Mouse (Mus musculus) adipocyte (in vitro differentiated cells): ENCODE measurements around the gene R3hcc1l.

Source experiments
- DNase-seq: peaks from one replicate; pipeline ENCODE4 v3.0.0-alpha.2; 2016; ENCODE audit warnings: low spot score

The R3hcc1l gene

DNA sequence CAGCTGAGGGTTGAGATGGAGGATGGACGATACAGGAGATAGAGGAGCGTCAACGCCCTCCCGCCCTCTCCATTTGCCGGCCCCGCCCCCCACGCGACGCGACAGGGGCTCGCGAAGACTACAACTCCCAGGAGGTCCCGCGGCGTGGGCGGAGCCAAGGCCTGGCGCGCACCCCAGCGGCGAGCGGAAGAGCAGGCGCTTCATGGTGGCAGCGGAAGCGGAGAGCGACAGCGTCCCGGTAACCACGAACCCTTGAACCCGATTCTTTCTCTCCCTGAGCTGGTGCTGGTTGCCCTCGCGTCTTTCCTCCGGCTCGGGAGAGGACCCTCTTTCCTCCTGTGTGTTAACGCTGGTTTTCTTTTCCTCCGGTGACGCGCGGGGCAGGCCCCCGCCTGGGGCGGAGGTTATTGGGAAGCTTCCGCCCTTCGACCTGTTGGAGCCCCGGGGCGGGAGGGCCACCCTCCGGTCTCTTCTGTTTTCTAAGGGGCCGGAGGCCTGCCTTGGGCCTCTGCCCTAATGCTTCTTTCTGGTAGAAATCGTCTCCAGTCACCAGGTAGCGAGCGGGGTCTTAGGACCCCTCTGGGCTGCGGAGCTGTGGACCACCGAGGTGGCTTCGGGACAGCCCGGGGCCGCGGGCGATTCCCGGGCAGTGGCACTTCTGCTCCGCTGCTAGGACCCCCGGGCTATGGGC is at the start of gene R3hcc1l:
Gene R3hcc1l, plus strand, starts transcription at position 140 of the 691 bp plus-strand sequence.
- peak; percentile 95 for DNase-seq

DNA sequence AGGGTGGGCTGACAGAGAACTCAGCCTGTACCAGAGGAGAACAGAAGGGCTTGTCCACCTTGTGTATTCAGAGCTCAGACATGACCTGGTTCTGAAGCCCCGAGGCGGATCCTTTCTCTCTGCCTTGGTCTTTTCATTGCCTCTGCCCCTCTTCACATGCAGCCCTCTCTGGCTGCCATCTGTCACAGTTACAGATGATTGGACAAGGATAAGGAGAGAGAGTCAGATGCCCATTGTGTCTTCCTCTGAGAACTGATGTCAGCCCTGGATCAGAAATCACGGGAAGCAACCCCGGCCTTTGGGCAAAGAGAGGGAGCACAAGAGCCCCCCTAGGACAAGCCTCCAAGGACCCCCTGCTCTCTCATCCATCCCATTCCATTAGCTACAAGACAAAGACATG is 47.0 kb upstream of the R3hcc1l start:
- no peak for DNase-seq

DNA sequence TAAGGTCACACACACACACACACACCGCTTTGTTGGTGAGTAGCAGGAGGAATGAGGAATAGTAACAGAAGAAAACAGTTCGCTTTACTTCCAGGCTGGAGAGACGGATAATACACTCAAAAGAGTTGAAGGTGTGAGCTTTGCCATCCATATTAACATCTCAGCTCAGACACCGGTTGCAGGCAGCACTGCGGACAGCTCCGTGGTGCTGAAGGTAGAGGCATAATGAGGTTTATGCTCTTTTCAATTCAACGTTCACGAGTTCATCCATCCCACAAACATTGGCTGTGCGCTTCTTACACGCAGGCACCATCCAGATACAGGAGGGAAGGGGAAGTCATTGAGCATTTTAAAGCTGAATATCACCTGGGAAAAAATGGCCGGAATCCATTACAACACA is 45.7 kb upstream of the R3hcc1l start:
- DNase-seq: peak; percentile 32

DNA sequence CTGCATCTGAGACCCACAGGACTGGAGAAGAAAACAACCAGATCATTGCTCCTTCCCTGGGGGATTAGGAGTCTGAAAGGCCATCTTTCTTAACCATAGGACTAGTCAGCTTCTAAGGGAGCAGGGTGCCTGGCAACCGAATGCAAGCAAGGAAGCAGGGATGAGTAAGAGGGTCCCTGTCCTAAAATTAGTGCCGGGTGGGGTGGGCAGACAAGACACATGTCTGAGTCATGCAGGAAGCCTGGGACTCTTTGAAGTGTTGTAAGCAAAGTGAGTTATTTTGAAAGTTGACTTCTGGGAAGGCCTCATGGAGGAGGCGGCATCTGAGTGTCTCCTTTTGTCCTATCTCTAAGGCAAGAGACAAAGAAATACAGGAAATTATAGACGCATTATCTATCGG is 40.8 kb upstream of the R3hcc1l start:
- no peak for DNase-seq

DNA sequence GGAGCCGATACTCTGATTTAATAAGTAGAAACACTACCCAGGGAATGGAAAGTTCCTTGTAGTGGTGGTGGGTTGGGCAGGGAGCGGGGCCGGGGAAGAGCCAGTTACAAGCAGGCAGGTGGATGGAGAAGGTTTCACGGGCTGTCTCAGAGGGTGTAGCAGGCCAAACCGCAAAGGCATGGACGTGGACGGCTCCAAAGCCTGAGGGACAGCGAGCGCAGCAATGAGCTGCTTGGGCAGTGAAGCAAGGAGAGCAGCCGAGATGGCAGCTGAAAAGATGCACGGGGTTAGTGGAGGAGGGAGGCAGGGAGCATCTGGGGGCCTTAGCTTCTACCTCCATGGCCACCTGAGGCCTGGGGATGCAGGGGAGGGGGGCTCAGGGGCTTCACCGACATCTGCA is 40.3 kb upstream of the R3hcc1l start:
- DNase-seq: no peak

DNA sequence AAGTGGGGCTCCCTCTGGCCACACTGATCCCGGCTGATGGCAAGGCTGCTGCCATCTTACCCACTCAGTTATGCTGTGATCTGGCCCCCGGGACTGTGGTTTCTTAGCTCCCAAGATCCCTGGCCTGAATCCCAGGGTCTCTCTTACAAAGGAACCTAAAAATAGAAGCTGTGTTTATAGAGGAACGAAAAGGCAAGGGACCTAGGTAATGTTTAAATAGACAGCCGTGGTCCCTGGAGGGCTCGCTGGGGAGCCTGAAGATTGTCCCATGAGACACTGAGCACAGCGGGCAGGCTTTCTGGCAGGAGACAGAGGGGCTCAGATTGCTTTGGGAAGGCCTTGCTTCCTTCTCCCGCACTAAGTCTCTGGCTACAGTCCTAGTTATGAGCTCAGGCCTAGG is 33.1 kb upstream of the R3hcc1l start:
- no peak for DNase-seq

DNA sequence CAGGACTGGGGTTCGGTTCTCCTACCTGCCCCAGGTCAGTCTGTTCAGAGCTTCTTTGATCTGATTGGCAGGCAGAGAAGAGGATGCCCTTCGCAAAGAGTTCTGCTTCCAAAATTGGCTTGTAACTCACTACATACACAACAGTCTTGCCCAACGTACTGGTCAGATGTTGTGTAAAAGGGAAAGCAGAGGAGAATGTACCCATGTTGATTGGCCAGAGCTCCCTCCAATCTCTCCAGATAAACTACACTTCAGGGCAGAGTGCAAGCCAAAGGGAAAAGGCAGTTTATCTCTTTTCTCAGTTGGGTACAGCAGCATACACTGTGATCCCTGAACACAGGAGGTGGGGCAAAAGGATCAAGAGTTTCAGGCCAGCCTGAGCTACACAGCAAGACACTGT is 31.3 kb upstream of the R3hcc1l start:
- DNase-seq: peak; percentile 22

DNA sequence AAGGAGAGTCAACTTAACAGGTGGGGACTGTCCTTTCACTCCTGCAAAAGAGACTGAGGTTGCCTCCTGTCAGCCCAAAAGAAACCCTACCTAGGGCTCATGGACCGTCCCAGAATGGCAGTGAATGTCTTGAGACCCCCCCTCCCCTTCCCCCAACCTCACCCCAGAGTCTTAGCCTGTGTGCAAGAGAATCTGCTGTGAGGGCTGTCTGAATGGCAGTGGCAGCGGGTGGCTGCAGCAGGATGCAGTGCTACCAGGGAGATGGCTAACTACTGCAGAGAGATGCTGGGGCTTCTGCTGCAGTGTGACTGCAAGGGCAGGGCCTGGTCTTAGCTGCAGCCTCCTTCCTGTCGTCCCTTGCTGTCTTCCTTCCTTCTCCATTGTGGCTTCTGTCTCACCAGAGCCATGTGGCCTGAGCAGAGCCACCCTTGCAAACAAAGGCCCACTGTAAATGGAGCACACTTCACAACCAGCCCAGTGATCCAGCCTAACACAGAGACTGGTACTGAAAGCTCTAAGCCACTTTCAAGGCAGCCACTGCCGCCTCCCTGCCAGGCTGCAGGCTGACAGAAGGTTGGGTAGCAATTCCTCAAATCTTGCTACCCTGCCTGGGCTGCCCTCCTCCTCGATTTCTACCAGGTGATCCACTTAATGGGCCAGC is 25.2 kb upstream of the R3hcc1l start:
- DNase-seq: no peak

DNA sequence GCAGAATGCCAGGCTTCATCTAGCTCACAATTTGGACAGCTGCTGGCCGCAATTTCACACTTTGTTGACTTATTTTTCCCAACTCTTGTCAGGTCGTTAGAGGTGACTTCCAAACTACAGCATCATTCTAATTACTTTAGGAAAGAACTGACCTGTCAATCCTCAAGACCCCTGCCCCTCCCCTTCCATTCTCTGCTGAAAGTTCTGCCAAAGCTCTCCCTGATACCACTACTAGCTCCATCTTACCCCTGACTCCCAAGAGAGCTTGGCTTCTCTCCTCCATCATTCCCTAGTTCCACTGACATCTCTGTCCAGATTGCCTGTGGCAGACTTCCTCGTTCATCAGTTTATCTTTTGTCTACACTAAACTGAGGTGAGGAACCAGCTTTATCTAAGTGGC is 14.4 kb upstream of the R3hcc1l start:
- no peak for DNase-seq

DNA sequence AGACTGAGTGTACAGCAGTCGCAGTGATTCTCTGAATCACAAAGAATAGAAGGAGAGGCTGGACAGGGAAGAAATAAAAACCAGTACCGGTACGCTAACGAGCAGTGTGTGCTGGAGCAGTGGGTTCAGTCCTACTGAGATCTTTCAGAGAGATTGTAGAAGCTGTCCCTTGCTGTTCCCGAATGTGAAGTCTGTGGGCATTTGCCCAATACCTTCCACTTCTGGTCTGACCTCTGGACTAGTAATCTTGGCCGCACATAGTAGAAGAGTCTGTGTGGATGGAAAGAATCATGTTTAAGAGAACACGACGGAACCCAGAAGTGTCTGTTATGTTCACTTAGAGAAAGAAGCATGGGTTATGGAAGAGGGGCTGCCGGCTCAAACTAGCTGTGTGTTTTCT is 8.9 kb upstream of the R3hcc1l start:
- DNase-seq: peak; percentile 19

DNA sequence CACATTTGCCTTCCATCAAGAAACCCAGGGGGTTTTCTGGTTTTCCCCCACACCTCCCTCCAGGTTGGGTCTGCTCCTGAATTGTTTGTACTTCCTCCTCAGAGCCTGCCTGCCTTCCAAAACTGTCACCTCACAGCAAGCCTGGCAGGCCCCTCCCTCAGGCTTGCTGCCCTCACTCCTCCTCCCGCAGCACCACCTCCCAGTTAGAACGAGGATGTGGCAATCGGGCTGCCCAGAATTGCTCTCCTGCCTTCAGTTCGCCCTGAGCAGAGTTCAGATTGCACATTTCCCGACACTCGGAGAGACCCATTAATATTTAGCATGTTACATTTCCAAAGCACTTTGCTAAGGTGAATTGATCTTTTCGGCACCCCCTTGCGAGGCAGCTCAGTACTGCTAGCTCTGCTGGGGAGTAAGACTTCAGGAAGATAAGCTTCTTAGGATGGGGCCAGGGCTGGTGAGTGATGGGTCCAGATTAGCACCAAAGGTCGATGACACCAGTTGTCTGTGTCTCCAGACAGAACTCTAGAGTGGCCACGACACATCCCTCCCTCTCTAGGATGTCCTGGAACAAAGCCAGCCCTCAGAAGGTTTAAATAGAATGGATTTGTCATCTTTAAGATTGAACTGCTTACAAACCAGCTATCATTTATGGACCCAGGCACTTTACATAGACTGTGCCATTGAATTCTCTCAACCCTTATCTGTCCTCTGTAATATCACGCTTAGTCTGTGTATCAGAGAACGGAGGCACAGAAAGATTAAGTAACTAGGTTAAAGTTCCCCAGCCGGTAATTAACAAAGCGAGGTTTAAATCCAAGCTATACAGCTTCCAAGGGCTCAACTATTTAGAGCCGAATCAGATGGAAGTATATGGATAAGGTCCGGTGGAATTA is 8.0 kb upstream of the R3hcc1l start:
- DNase-seq: peak; percentile 72

DNA sequence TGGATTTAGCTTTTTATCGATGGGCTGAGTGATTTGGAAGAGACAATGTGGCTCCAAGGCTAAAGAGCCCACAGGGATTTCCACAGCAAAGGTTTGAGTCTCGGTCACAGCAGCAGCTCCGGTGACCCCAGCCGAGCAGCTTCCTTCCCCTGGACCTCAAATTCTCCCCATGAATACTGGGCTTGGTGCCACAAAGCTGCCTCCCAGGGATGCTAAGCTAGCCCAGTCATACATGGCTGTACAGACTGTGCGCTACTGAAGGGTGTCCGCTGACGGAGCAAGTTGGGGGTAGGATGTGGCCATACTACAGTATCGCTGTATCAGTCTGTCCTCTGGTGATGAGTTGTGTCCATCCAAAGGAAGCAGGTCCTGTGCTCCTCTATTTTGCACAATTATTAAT is 2.9 kb upstream of the R3hcc1l start:
- DNase-seq: no peak

DNA sequence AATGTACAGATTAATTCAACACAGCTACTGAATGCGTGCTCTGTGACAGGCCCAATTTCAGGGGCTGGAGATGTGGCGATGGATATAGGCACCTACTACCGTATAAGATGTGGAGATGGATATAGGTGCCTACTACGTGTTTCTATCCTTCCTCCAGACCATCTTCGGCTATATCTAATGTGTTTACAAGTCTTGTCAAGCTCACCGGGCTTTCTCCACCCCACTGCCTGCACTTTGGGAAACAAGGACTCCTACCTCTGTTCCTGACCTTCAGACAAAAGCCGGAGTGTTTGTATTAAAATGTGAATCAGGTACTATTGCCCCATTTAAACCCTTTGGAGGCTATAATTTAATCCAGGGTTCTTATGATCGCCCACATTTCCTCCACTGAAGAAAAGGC is 2.4 kb upstream of the R3hcc1l start:
- DNase-seq: no peak

DNA sequence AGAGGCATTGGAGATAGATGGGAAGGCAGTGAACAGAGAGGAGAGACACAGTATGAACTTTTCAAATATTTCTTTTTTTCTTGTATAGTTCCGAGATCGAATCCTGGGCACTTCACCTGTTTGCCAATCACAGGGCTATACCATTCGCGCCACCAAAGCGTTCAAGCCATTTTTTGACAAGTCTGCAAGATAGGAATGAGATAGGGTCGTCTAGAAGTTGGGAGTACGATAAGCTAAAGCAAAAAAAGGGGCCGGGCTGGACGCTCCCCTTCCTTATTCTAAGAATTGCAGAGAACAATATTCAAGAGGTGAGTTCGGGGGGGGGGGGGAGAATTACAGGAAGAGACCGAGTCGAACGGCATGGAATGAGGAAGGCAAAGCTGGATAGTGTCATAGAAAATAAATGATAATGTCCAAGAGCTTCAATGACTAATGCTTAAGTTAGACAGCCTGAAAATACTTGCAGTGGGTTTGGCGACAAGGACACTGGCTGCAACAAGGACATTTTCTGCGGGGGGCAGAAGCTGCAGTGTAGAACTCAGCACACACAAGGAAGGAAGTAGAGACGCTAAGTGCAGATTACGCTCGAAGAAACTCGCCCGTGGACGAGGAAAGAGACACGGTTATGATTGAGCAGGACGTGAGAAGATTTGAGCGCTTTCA is 471 bp upstream of the R3hcc1l start:
- no peak for DNase-seq

DNA sequence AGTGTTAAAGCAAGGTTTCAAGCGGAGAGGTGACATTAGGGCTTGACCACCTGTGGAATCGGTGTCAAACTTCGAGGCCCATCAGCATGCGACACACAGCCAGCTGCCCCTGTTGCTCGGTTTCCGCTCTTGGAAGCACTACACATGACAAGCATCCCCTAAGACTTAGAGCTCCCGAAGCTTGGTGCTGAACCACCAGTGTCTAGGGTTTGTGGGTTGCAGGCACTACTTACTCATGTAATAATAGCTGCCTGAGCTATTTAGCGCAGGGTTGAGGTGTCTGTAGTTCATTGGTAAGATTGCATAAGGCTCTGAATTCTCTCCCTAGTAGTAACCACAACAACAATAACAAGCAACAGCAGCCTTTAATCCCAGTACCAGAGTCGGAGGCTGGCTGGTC is 1.2 kb downstream of the R3hcc1l start:
- DNase-seq: peak; percentile 61

DNA sequence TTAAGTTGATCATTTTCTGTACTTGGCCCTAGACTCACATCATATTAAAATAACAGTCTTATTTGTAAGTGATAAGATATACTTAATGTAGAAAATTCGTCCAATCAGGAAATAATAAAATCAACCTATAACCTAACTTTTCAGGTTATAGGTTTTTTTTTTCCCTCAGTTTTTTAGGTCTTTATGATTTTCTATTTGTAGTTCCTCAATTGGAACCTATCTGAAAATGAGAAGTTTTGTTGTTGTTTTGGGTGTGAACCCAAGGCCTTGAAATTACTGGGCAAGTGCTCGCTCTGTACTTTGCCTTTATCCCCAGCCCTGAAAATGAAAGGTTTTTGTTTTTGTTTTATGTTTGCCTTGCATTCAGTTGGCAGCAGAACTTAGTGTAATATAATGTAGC is 6.1 kb downstream of the R3hcc1l start:
- DNase-seq: no peak

DNA sequence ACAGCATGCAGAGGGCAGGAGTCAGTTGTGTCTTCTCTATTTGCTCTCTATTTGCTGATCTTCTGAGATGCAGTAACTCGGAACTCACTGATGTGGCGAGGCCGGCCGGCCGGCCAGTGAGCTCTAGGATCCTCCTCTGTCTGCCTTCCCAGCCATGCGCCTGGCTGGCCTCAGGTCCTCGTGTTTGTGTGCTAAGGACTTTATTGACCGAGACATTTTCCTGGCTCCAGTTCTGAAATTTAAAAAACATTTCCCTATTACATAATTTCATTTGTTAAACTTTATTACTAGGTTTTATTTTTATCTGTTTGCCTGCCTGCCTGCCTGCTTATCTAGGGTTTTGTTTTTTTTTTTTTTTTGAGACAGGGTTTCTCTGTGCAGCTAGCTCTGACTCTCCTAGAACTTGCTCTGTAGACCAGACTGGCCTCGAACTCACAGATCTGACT is 11.5 kb downstream of the R3hcc1l start:
- DNase-seq: peak; percentile 49

DNA sequence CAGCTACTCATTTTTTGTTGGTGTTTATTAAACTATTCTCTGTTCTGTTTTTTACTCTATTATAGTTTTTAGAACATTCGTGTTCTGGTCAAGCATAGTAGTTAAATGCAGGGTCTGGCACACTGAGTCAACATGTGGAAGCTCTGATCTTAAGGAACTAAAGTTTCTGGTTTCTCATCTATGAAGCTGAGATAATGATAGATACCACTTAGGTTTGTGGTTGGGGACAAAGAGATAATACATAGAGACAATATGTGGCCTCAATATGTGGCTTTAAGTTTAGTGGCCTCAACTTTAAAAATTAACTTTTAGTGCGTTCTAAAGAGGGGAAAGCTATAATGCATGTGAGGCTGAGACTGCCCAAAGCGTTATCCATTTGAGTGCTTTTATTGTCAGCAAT is 15.9 kb downstream of the R3hcc1l start:
- no peak for DNase-seq

DNA sequence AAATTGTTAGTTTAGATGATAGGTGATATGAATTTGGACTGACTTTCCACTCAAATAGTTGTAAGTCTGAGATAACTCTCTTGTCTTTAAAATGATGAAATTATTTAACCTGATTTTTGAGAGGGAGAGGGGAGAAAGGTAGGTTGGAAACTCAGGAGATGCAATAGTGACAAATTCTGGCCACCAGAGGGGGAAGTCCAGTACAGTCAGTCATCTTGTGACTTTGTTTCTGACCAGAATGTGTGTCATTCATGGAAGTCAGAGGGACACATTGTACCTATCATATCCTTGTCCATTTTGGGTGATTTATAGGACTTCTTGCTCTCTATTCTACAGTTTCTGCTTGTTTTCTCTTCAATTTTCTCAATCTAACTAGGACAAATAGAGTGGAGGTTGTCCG is 19.0 kb downstream of the R3hcc1l start:
- no peak for DNase-seq

DNA sequence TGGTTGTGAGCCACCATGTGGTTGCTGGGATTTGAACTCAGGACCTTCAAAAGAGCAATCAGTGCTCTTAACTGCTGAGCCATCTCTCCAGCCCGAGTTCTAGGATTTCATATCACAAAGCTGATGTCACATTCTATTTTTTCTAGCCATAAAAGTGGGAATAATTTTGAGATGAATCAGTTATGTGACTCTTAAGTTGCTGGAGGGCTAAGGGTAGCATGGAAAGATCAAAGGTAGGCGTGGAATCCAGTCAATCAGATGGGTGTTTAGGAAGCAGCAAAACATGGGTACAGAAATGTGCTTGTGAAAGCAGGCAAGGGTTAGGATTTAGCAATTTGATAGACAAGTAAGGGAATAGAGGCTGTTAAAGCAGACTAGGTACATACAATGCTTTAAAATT is 20.4 kb downstream of the R3hcc1l start:
- DNase-seq: no peak

DNA sequence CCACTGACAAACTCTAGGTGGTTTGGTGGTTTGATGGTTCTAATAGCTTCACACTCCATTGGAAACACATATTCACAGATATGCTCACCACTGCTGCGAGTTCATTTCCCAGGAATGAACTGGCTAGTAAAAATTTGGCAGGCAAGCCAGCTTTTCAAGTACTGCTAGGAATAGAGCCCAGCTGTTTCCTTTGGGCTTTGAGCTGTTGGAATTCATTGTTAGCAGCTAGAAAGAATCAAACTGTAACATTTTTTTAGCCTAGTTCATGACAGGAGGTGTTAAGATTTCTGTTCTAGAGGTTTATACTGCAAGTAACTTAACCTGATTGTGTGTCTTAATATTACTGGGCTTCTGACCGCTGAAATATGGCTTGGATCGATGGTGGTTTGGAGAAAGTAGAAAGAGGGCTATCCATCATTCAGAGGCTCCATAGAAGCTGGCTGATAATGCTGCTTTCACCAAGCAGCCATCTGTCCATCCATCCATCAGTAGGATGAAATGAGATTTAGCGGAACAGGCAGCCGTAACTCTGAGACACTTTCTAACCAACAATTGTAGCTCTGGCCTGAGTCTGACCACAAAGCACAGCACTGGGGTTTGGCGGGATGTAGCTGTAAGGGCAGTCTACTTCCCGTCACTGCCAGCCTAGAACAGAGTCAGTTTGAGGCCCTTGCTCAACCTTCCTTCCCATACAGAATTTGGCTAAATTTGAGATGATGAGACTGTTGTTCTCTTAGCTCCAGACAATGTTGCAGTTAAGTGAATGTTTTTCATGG is 21.0 kb downstream of the R3hcc1l start:
- peak; percentile 69 for DNase-seq

DNA sequence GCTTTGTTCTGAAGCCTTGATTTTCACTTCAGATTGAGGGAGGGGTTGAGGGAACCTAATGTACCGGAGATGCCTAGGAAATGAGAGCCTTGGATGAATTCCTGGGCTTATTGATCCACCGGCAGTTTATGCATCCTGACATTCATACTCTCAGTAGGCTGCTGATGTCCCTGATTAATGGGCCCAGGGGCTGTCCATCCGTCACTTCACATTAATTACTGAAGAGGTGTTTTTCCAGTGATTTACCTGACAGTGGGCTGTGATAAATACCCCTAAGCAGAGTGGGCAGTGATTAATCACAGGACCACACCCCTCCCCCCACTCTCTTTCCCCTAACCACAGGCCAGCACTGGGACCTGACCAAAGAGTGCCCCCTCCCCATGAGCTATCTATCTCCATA is 22.1 kb downstream of the R3hcc1l start:
- no peak for DNase-seq
